Mouse (Mus musculus): Measurements from ENCODE around the gene Acaa1a.

DNA sequence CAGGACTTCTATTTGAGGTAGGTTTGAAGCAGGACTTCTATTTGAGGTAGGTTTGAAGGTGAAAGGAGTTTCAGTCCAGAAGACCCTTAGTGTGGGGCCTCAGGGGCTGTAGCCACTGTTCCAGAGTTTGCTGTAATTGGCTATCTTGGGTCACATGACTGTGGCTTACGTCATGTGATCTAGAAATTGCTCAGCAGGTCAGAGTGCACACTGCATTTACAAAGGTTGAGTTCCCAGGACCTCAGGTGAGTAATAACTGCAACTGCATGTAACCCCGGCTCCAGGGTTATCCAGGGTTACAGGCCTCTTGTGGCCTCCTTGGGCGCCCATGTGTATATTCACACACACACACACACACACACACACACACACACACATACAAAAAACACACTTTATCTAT is 28.9 kb downstream of the Acaa1a start:
- TF ChIP-seq CTCF (IDR thresholded peaks at IDR 0.05; ENCODE audit: borderline replicate concordance, control insufficient read depth, extremely low read depth, insufficient read depth, low read length, poor library complexity) (no peak), POLR2A (IDR thresholded peaks at IDR 0.05; ENCODE audit: control insufficient read depth, extremely low read depth, insufficient read depth, low read length, poor library complexity) (no peak)

Data from thymus, adult 2 months (tissue).